ENCODE assay signal across 9 mouse cellular contexts in genomic region chr13:32993152-32993893, GRCm38 (mm10). TPM values are rescaled to one million over a fixed set of nuclear protein-coding genes. Genes with fewer than 3 reads are reported as not detected.
A peak's percentile ranks its signal among the peaks of the same experiment; 100 is the strongest.
DNase-seq lines count a peak whose midpoint lies in the region; ATAC-seq lines count a peak whose summit lies in the region.
"Had no signal": no experiment of that assay in that cellular context is flagged by ENCODE, and none has a peak within 500 bp of the region (broad histone marks: within the 10 kb centered on the region; RNA-seq: fewer than 3 reads in every experiment).

No protein-coding gene starts in this region.

- no peak overlapping the region for H3K9ac ChIP-seq in lung, embryonic 15.5 days
- H3K9ac ChIP-seq in liver, embryonic 12.5 days = peak overlapping the region; percentile 68
- no peak overlapping the region for H3K9ac ChIP-seq in stomach, embryonic 16.5 days (ENCODE audit: low read length)
- no peak overlapping the region for H3K9ac ChIP-seq in midbrain, embryonic 16.5 days (ENCODE audit: low read depth, low read length)
- no peak overlapping the region for H3K9ac ChIP-seq in forebrain, embryonic 14.5 days (ENCODE audit: low read length)
- H3K9ac ChIP-seq: forebrain, postnatal 0 days had no signal

- WGBS in lung, embryonic 15.5 days = 44% methylated on average over 10 of the region's 10 CpGs
- WGBS in liver, embryonic 12.5 days (ENCODE audit: insufficient replicate concordance) = 11% methylated on average over 10 of the region's 10 CpGs
- whole genome bisulfite sequencing in stomach, embryonic 16.5 days = 47% methylated on average over 10 of the region's 10 CpGs
- WGBS in midbrain, embryonic 16.5 days = 80% methylated on average over 10 of the region's 10 CpGs
- 82% methylated on average over 10 of the region's 10 CpGs for WGBS in forebrain, embryonic 14.5 days

- H3K27me3 ChIP-seq in lung, embryonic 15.5 days = no peaks in the 10 kb centered on the region
- H3K27me3 ChIP-seq in liver, embryonic 12.5 days (replicated peaks) = no peaks in the 10 kb centered on the region
- H3K27me3 ChIP-seq in stomach, embryonic 16.5 days (ENCODE audit: control insufficient read depth, insufficient read depth, low read length) = no peaks in the 10 kb centered on the region
- no peaks in the 10 kb centered on the region for H3K27me3 ChIP-seq in midbrain, embryonic 16.5 days (ENCODE audit: control insufficient read depth, insufficient read depth, low read depth, low read length)
- H3K27me3 ChIP-seq in forebrain, embryonic 14.5 days (replicated peaks; ENCODE audit: control insufficient read depth, insufficient read depth, low read length) = no peaks in the 10 kb centered on the region

- peak; percentile 78; the same call in 1 of the 2 replicates for ATAC-seq in lung, embryonic 15.5 days (ENCODE audit: borderline replicate concordance, extremely low read depth, low FRiP score, low TSS enrichment)
- ATAC-seq in liver, embryonic 12.5 days = peak; percentile 99
- peak; percentile 62 for ATAC-seq in stomach, embryonic 16.5 days (ENCODE audit: insufficient read depth, low FRiP score)
- ATAC-seq in midbrain, embryonic 16.5 days = no peak
- no peak for ATAC-seq in forebrain, embryonic 14.5 days
- ATAC-seq: forebrain, postnatal 0 days had no signal

- H3K4me2 ChIP-seq in lung, embryonic 15.5 days = no peak overlapping the region
- H3K4me2 ChIP-seq in liver, embryonic 12.5 days = peak overlapping the region; percentile 71
- no peak overlapping the region for H3K4me2 ChIP-seq in stomach, embryonic 16.5 days (ENCODE audit: low read depth, low read length)
- H3K4me2 ChIP-seq in midbrain, embryonic 16.5 days (ENCODE audit: low read length) = no peak overlapping the region
- H3K4me2 ChIP-seq in forebrain, embryonic 14.5 days (ENCODE audit: low read length) = no peak overlapping the region

- H3K9me3 ChIP-seq in lung, embryonic 15.5 days = no peaks in the 10 kb centered on the region
- H3K9me3 ChIP-seq in liver, embryonic 12.5 days (replicated peaks) = no peaks in the 10 kb centered on the region
- H3K9me3 ChIP-seq in stomach, embryonic 16.5 days (replicated peaks; ENCODE audit: control insufficient read depth, low read length) = no peaks in the 10 kb centered on the region
- H3K9me3 ChIP-seq in midbrain, embryonic 16.5 days (replicated peaks; ENCODE audit: control insufficient read depth, low read length, poor library complexity, severe bottlenecking) = no peaks in the 10 kb centered on the region
- H3K9me3 ChIP-seq in forebrain, embryonic 14.5 days (replicated peaks; ENCODE audit: control insufficient read depth, low read length) = no peaks in the 10 kb centered on the region

- H3K4me1 ChIP-seq in lung, embryonic 15.5 days = peaks cover 6% of the 10 kb centered on the region; the same call in 1 of the 2 replicates
- peaks cover 40% of the 10 kb centered on the region for H3K4me1 ChIP-seq in liver, embryonic 12.5 days
- H3K4me1 ChIP-seq in stomach, embryonic 16.5 days (ENCODE audit: control insufficient read depth, insufficient read depth, low read length) = peaks cover 5% of the 10 kb centered on the region; the same call in 1 of the 2 replicates
- H3K4me1 ChIP-seq in midbrain, embryonic 16.5 days (ENCODE audit: control insufficient read depth, insufficient read depth, low read length) = no peaks in the 10 kb centered on the region
- H3K4me1 ChIP-seq in forebrain, embryonic 14.5 days (ENCODE audit: control insufficient read depth, insufficient read depth, low read length) = no peaks in the 10 kb centered on the region

- H3K27ac ChIP-seq in lung, embryonic 15.5 days = peak overlapping the region; percentile 44; the same call in 1 of the 2 replicates
- peak overlapping the region; percentile 99 for H3K27ac ChIP-seq in liver, embryonic 12.5 days
- no peak overlapping the region for H3K27ac ChIP-seq in stomach, embryonic 16.5 days (ENCODE audit: low read length)
- H3K27ac ChIP-seq in midbrain, embryonic 16.5 days (ENCODE audit: low read length) = no peak overlapping the region
- no peak overlapping the region for H3K27ac ChIP-seq in forebrain, embryonic 14.5 days (ENCODE audit: low read depth, low read length)

- no peak for DNase-seq in lung, postnatal 10 days
- DNase-seq in c-Kit-negative CD71-positive TER-119-positive erythroid progenitor cells, embryonic 14.5 days (ENCODE audit: low read depth, low spot score) = peak; percentile 82
- no peak for DNase-seq in adipocyte (ENCODE audit: low spot score)
- no peak for DNase-seq in forebrain, embryonic 14.5 days (ENCODE audit: low spot score)
- DNase-seq: forebrain, postnatal 0 days had no signal

- H3K36me3 ChIP-seq in lung, embryonic 15.5 days = no peaks in the 10 kb centered on the region
- H3K36me3 ChIP-seq in liver, embryonic 12.5 days = no peaks in the 10 kb centered on the region
- H3K36me3 ChIP-seq in stomach, embryonic 16.5 days (ENCODE audit: control insufficient read depth, insufficient read depth, low read length) = no peaks in the 10 kb centered on the region
- no peaks in the 10 kb centered on the region for H3K36me3 ChIP-seq in midbrain, embryonic 16.5 days (ENCODE audit: control insufficient read depth, insufficient read depth, low read length)
- H3K36me3 ChIP-seq in forebrain, embryonic 14.5 days (ENCODE audit: control insufficient read depth, insufficient read depth, low read length) = no peaks in the 10 kb centered on the region

- H3K4me3 ChIP-seq in lung, embryonic 15.5 days = no peak overlapping the region
- peak overlapping the region; percentile 37 for H3K4me3 ChIP-seq in liver, embryonic 12.5 days
- no peak overlapping the region for H3K4me3 ChIP-seq in stomach, embryonic 16.5 days (replicated peaks; ENCODE audit: low read length)
- H3K4me3 ChIP-seq in midbrain, embryonic 16.5 days (ENCODE audit: low read depth, low read length) = no peak overlapping the region
- no peak overlapping the region for H3K4me3 ChIP-seq in forebrain, embryonic 14.5 days (ENCODE audit: low read depth, low read length)

RNA-seq across cellular contexts. Expression of gene Serpinb9, which starts 9.7 kb away (rescaled TPM):
- polyA plus RNA-seq in lung, embryonic 15.5 days (2015; fragmentation: Nextera tagmentation; extraction: Ambion mirVana) = 32.3 and 36.3 TPM in 2 replicates
- 2.1 and 2.4 TPM in 2 replicates for polyA plus RNA-seq in liver, embryonic 12.5 days (2016; fragmentation: Nextera tagmentation; extraction: Ambion mirVana)
- 9.3 and 10.3 TPM in 2 replicates for polyA plus RNA-seq in stomach, embryonic 16.5 days (2015; fragmentation: Nextera tagmentation; extraction: Ambion mirVana)
- polyA plus RNA-seq in midbrain, embryonic 16.5 days (2015; fragmentation: Nextera tagmentation; extraction: Ambion mirVana) = 1.9 and 2.0 TPM in 2 replicates
- 1.2 and 1.3 TPM in 2 replicates for polyA plus RNA-seq in forebrain, embryonic 14.5 days (2014; fragmentation: Nextera tagmentation; extraction: Ambion mirVana)

RNA-seq across cellular contexts. Expression of gene Serpinb6b, which starts 28.3 kb away (rescaled TPM):
- polyA plus RNA-seq in lung, embryonic 15.5 days (2015; fragmentation: Nextera tagmentation; extraction: Ambion mirVana) = 34.5 and 34.6 TPM in 2 replicates
- polyA plus RNA-seq in liver, embryonic 12.5 days (2016; fragmentation: Nextera tagmentation; extraction: Ambion mirVana) = 4.2 and 5.2 TPM in 2 replicates
- polyA plus RNA-seq in stomach, embryonic 16.5 days (2015; fragmentation: Nextera tagmentation; extraction: Ambion mirVana) = 4.5 and 4.8 TPM in 2 replicates
- polyA plus RNA-seq in midbrain, embryonic 16.5 days (2015; fragmentation: Nextera tagmentation; extraction: Ambion mirVana) = 1.2 and 2.0 TPM in 2 replicates
- polyA plus RNA-seq in forebrain, embryonic 14.5 days (2014; fragmentation: Nextera tagmentation; extraction: Ambion mirVana) = 1.3 and 1.8 TPM in 2 replicates

RNA-seq across cellular contexts. Expression of gene Serpinb9b, which starts 33.9 kb away (rescaled TPM):
- polyA plus RNA-seq in lung, embryonic 15.5 days (2015; fragmentation: Nextera tagmentation; extraction: Ambion mirVana) = 0.15 and 0.19 TPM in 2 replicates
- polyA plus RNA-seq in liver, embryonic 12.5 days (2016; fragmentation: Nextera tagmentation; extraction: Ambion mirVana) = not detected in 2 replicates
- polyA plus RNA-seq in stomach, embryonic 16.5 days (2015; fragmentation: Nextera tagmentation; extraction: Ambion mirVana) = not detected in 2 replicates
- 0.13 and 0.30 TPM in 2 replicates for polyA plus RNA-seq in midbrain, embryonic 16.5 days (2015; fragmentation: Nextera tagmentation; extraction: Ambion mirVana)
- polyA plus RNA-seq in forebrain, embryonic 14.5 days (2014; fragmentation: Nextera tagmentation; extraction: Ambion mirVana) = 0.25 and 0.61 TPM in 2 replicates

Comparison
In these comparisons a context has a peak if more than half of its experiments do, and no peak if none do; other contexts are left out.
1. ATAC-seq: peak in lung, embryonic 15.5 days (single experiment), liver, embryonic 12.5 days (single experiment) and stomach, embryonic 16.5 days (single experiment); none in midbrain, embryonic 16.5 days (single experiment) and forebrain, embryonic 14.5 days (single experiment).
2. H3K27ac ChIP-seq: peak in lung, embryonic 15.5 days (single experiment) and liver, embryonic 12.5 days (single experiment); none in stomach, embryonic 16.5 days (single experiment), midbrain, embryonic 16.5 days (single experiment) and forebrain, embryonic 14.5 days (single experiment).